Mouse (Mus musculus) liver, adult (tissue): ENCODE results near the gene Hoxd12.

ENCODE experiments used
- GATA4 ChIP-seq: IDR thresholded peaks from 2 replicates; pipeline ENCODE4 v1.6.1; 2014; ENCODE audit warnings: mild to moderate bottlenecking, low read length; ENCODE audit not compliant: insufficient replicate concordance

Gene Hoxd12

DNA sequence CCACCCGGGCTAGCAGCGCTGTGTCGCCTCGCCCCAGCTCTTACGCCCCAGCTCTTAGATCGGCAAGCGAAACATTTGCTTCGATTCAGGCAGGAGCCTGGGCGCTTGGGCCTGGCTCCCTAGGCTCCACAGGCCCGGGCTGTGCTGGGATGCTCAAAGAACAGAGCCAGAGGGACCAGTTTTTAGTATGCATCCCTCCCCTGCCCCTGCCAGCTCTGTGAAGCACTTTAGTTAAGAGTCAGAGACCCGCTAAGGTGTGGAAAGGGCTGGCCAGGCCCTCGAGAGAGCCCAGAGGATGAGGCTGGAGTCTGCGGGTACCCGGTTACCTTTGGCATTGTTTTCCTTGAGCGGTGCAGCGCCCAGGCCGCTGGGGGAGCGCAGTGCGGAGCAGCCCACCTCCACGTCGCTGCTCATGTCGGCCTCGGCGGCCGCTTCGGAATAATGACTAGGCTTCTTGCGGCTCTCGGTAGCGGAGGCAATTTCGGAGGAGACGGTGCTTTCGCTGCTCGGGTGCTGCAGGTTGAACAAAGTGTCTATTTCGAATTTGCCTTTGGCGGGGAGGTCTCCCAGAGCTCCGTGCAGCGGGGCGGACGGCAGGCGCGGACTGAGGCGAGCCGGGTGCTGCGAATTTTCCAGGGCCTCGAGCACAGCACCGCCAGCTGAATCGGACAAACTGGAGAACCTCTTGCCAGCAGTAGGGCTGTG lies 16.0 kb upstream of the Hoxd12 start:
- TF ChIP-seq GATA4, result no peak

DNA sequence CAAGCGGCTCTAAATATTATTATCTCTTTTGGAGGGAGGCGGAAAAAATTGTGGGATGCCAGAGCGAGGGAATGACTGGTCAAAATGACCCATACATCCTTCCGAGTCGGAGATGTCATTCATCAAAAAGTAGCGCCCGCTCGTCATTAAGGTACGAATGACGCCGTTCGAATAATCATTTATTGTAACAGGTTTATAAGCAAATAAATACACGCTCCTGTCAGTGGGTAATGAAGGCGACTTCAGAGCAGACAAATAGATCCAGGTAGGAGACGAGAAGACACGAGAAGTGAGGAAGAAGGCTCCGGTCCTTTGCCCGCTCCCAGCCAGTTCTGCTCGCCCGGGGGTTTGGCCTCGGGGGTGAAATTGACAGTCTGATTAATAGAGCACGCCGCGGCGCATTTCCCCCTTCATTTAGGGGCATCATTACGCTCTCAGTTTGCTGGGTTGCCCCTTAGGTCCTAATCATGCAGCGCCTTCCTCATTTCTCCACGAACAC lies 15.3 kb upstream of the Hoxd12 start, which contains the start of gene Evx2:
TSS of gene Evx2 (minus strand) at position 51 of the 499 bp plus-strand sequence.
- TF ChIP-seq GATA4, result no peak

DNA sequence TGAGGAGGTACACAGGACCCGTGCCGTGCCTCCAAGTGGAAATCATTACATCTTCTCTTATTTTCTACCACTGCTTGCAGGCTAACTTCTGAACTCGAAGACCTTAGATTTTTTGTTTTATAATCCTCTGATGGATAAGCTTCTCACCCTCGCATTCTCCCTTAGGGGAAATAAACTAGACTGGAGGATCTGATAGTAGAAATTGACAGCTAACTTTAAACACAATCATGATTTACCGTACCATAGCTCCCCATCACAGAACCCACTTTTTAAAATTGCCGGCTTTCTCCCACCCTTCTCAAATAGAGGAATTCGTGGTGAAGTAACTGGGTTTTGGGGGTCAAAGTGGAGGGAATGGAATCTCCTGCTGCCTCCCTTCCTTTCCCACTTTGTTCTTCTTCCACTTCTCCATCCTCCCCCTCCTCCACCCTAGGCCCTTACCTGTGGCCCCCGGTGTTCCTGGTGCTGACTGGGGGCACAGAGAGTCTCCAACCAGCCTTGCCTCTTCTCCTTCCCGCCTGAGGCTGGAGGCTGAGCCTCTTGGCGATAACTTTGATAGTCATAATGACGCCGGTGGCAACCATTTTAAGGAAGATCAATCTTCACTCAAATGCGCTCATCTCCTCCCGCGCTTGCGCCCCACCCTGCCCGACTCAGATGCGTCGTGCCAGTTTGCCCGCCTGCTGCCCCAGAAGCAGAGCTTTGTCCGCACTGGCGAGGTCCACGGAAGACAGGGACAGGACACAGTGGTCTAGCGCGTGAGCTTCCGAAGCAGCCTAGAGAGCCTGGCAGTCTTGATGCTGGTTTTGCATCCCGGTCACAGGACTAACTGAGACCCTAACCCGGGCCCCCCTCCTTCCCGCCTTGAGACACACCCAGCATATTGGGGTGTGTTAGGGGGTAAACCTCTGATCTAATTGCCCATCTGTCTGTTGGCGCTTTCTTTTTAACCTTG lies 14.1 kb upstream of the Hoxd12 start:
- no peak for TF ChIP-seq GATA4

DNA sequence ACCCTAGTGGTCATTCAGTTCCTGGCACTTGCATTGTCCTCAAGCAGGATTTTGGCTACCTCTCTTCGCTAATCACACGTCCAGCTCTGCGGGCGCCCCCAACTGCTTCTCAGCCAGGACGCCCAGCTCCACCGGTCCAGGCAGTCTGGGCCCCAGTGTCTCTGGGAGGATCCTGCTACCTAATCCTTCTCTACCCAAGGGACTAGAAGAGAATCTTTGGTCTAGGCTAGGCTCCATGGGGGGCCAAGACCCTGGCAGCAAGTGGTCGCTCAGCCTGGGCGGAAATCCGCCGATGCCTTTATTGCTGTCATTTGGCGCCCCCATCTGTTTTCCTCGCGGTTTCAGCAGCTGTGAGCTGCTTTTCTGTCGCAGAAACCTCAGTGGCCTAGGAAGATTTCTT lies 13.1 kb upstream of the Hoxd12 start:
- TF ChIP-seq GATA4, result no peak

DNA sequence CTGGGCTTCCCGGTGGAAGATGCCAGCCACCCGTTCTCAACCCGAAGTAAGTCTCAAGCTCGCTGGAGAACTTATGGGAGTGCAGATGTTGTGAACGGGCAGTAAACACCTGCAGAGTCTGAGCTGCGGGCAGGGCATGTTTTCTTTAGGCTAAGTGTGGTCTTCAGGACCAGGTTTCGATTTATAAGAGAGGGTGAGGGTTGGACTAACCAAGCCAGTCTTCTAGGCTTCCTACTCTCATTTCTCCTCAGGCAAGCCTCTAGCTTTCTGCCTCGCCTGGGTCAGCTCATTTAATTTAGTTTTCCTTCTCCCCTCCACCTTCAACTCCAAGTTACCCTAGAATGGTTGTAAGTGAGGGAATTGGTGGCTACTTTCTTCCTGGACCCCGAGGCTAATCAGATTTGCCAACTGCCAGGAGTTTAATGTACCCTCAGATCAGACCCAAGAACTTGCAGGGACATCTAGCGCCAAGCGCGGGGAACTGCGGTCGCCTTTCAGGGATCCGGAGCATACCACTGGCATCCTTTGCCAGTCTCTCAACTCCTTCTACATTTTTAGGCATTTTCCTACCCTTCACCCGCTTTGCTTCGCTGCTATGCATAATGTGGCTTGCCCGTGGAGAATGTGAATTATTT lies 11.4 kb upstream of the Hoxd12 start:
- no peak for TF ChIP-seq GATA4

DNA sequence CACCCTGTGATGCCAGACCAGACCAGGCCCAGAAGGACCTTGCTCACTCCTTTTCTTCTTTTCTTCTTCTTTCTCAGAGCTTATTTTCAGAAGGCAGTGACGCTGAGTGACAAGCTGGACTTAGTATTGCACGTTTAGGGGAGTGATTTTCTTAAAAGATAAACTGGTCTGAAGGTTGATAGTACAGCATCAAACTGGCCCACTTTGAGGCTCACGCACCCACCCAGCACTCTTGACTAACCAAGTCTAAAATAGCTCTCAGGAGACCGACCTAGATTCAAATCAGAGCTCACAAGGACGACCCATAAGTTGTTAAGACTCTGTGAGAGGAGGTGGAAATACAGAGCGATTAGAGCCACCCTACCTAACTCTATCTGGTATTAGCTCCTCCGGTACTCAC lies 8.4 kb upstream of the Hoxd12 start:
- no peak for TF ChIP-seq GATA4

DNA sequence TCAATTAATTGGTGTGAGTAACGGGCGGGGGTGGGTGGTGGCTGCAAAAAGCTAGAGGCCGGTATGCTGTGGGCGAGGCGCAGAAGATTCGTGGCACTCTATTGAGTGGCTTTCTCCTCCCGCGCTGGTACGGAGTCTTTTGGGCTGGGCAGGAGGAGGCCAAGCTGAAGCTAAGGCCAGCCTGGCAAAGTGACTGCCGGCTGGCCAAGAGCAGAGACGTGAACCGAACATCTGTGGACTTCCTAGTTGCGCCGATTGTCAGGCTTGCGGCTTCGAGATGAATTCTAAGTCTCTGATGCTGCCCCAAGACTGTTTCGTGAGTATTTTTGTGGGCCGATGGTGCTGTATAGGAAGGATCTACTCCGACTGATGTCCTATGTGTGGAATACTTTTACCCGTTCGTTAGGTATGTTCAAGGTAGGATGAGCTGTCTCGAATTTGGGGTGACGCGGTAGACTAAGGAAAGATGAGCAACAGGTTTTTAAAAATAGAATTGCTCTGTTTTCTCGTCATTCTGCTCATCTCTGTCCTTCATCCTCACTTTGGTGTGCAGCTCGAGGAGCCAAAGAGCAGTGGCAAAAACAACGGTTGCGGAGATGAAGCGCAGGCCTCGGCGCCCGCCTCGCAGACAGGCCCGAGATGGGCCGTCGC lies 7.5 kb upstream of the Hoxd12 start:
- TF ChIP-seq GATA4, result no peak

DNA sequence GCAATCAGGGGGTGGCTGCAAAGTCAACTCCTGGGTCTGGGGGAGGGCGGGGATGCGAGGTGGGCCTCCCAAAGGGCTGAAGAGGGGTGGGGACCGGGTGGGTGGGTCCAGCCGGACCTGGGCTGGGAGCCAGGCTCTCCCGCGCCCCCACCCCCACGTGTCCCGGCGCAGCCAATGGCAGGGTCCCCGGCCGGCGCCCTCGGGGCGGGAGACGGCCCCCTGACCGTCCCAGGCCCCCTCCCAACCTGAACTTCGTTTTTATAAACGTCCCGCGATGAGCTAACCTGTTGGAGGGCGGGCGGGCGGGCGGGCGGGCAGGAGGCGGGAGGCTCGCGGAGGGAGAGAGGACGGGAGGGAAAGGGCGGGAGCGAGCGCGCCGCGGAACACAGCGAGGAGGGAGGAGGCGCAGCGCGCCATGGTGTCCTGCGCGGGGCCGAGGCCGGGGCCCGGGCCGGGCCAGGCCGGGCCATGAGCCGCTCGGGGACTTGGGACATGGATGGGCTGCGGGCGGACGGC lies 6.9 kb upstream of the Hoxd12 start, which contains the start of gene Hoxd13:
TSS of gene Hoxd13 (plus strand) at position 469 of the 516 bp plus-strand sequence.
- no peak for TF ChIP-seq GATA4

DNA sequence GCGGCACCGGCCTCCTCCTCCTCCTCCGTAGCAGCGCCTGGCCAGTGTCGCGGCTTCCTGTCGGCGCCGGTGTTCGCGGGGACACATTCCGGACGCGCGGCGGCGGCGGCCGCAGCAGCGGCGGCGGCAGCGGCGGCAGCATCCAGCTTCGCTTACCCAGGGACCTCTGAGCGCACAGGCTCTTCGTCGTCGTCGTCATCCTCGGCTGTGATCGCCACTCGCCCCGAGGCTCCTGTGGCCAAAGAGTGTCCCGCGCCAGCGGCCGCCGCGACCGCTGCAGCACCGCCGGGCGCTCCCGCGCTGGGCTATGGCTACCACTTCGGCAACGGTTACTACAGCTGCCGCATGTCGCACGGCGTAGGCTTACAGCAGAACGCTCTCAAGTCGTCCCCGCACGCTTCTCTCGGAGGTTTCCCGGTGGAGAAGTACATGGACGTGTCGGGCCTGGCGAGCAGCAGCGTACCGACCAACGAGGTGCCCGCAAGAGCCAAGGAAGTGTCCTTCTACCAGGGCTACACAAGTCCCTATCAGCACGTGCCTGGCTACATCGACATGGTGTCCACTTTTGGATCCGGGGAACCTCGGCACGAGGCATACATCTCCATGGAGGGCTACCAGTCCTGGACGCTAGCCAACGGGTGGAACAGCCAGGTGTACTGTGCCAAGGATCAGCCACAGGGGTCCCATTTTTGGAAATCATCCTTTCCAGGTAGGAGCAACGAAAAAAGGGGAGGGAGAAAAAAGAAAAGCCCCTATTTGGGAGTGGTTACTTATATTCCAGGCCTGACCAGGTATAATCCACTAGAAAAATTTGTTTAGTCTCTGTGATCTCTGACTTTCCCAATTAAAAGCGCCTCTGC lies 6.2 kb upstream of the Hoxd12 start:
- no peak for TF ChIP-seq GATA4

DNA sequence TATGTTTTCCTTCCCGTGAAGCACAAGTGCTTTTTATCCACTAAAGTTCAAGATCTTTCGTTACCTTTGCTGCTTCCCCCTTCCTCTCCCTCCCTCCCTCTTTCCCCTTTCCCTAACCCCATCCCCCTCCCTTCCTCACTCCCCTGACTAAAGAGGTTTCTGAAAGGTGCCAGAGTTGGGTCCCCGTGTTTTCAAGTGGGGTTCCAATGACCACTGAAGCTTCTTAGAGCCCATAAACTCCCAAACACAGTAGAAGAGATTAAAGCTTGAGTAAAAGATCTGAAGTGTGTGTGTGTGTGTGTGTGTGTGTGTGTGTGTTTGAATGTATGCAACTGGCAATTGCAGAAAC lies 5.6 kb upstream of the Hoxd12 start:
- TF ChIP-seq GATA4, result no peak

DNA sequence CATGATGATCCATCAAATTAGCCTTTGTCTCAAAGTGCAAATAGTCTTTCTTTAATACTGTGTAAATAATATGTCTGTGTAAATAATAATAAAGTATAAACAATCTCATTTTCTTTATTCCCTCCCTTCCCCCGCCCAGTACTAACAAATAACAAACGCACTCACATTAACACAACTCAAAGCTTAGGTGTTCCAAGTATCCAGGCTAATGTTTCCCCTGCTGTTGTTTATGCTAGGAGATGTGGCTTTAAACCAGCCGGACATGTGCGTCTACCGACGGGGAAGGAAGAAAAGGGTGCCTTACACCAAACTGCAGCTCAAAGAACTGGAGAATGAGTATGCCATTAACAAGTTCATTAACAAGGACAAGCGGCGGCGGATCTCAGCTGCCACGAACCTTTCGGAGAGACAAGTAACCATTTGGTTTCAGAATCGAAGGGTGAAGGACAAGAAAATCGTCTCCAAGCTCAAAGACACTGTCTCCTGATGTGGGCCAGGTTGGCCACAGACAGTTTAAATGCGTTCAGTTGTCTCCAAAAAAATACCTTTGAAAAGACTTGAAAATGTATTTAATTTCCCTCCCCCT lies 5.1 kb upstream of the Hoxd12 start:
- no peak for TF ChIP-seq GATA4

DNA sequence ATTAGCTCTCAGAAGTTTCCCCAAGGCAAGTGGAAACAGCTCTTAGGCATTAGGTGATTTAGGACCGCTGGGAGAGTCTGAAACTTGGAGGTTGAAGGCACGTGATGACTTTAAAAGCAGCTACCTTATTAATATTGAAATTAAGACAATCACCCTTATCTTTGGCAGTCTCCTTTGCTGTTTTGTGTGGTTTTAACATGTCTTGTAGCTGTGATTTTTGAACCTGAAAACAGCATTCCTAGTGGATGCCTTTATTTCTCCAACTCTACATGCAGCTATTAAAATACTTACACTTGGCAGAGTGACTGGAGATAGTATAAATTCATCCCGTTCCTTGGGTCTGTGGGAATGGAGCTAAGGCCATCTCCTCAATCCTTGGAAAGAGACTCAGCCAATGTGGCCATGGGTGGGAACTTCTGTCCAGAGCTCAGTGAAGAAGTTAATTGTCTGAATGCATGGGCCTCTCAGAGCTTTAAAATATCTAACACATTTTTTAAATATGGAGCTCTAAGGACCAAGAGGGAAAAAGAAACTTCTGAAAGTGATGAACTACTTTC lies 4.1 kb upstream of the Hoxd12 start:
- no peak for TF ChIP-seq GATA4

DNA sequence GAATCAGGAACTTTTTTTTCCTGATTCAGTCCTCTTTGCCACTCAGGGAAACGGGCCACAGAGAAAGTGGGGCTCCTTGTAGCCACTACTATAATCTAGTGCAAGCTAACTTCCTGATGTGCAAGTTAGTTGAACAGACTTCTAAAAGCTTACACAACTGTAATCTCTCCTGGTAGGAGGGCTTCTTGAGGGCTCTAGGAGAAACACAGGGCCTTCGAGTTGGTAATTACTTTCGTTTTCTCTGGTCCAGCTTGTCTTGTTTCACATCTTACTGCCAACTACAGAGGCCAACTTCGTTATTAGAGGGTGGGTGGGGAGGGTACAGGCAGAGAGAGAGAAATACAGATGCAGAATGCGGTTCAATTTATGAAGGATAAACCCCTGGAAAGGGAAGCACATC lies 3.0 kb upstream of the Hoxd12 start:
- TF ChIP-seq GATA4, result no peak

DNA sequence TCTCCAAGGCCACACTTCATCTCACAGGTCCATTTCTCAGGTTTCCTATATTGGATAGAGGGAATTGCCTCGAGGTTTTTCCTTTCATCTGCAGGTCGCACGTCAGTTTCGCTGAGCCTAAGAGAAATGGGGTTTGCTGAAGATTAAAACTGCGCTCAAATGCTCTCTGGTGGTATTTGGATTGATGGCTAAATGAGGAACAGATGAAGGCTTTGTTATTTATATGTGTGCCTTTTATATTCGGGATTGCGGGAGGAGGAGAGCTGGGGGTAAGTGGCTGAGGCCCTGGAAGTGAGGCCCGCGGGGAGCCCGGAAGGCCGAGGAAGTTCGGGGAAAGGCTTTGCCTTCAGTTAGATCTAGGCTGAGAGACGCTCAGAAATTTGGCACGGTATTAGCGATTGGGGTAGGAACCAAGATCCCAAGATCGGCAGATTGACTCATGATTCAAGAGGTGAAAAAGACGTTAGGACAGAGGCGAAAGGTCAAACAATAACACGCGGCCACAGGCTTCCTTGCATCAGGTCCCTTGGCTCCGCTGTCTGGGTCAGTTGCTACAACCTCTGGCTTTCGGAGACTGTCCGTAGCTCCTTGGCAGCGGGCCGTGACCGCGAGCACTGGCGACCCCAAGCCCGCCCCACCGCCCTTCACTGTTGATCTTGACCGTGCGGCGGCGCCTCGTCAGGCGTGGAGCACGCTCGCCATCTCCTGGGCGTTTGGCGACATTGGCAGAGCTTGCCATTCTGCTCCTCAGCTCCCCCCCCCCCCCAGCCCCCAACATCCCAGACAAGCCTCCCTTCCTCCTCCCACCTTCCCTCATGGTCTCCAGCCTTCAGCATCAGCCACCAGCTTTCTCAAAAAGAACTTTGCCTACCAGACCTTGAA lies 2.1 kb upstream of the Hoxd12 start:
- TF ChIP-seq GATA4, result no peak
